Mouse (Mus musculus) frontal cortex, adult (tissue): Measurements from ENCODE around the gene Immp2l.
A peak's percentile ranks its signal among the peaks of the same experiment; 100 is the strongest.
"Not testable (repeated sequence)": the region's sequence is repeated elsewhere in the genome, so short reads cannot be mapped to it uniquely, and the experiment has no call there.

ENCODE experiments used
- ATAC-seq: cut with Nextera tagmentation; 2 replicates; pipeline ENCODE4 v1.9.2; 2017; ENCODE audit warnings: mild to moderate bottlenecking, moderate library complexity, mixed read lengths; ENCODE audit not compliant: low TSS enrichment

Gene Immp2l

DNA sequence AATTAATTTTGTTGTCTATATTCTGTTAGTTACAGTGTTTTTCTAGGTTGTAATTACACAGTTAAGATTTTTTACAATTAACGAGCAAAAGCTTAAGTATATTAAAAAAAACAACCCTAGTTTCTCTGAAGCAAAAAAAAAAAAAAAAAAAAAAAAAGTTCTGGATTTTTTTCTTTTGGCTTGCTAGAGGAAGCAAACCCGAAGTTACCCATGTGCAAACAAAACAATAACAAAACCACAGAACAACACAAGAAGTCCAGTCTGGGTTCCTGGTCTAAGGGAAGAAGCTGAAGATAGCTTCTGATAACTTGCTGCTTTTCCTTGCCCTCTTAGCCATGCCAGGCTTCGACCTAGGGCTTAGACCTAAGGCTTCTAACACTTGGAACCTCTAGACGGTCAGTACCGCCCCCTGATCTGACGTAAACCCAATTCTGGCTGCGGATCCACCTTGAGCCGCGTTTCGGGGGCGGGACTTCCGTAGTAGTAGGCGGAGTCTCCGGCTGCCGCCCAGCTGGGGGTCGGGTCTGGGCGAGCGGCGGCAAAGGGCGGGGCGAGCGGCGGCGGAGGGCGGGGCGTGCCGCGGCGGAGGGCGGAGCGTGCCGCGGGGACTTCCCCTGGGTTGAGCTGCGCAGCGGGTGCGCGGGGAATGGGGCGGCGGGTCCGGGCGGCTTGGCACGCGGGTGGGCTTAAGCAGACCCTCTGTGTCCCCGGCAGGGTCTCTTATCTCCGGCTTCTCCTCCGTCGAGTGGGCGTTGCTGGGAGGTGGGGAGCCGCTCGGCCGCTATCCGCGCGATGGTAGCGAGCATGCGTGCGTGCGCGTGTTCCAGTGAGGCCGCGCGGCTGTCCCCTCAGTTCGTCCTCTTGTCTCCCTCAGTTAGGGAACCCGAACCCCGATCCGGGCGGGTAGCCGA lies at the start of gene Immp2l:
Gene Immp2l (plus strand): TSS at position 580 of the 911 bp plus-strand sequence.
- peak; percentile 93 for ATAC-seq

DNA sequence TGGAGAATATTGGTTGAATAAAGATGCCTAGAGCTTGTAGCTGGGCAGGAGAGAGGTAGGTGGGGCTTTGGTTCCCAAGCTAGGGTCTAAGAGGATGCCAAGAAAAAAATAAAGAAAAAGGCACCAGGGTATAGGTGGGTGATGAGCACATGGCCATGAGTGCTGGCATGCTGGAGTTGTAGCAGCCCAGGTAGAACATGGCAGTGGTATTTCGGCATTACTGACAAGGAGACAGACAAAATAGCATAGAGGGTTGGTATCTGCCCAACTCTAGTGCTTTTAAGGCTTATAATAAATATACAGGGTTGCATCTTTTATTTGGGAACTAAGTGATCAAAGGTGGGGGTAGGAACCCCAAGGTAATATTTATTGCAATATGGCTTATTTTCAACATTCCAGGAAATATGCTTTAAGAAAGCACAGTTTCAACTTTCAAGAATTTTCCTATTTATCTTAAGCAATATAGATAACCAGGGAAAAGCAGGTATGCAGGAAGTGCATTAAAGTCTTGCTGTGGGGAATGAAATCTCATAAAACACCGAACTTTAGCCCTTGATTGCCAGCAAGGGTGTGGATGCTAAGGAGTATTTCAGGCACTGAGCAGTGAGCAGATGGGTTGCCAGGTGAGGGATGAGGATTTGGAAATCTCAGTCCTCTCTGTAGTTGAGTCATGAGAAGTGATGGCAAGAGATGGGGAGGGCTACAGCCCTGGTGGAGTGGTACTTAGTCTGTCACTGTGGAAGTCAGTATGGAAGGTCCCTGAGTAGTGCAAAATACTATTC lies 45.0 kb upstream of the Immp2l start:
- no peak for ATAC-seq

DNA sequence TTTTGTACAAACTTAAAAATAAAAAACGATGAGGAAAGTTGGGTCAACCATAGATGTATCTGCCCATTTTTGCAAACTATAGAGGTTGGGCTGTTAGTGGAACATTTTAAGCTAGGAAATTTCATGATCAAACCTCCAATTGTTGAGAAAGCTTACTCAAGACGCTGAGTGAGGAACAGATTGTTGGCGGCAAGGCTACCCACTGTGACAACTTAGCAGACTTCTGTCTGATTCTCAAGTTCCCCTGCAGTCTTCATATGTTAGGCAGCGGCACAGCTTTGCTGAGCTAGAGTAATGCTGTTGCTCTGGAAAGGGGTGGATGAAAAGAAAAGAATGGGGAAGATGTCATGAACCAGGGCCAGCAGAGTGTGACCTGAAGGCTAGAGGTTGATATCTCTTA lies 44.2 kb upstream of the Immp2l start:
- ATAC-seq: peak; percentile 47; the same call in 1 of the 2 replicates

GRCm38 (mm10) chr12:40980160-40980559 lies 43.7 kb upstream of the Immp2l start:
- no peak for ATAC-seq

- no peak for ATAC-seq
Measured at GRCm38 (mm10) chr12:40983021-40983420, 40.9 kb upstream of the Immp2l start.

- ATAC-seq: no peak
Measured at GRCm38 (mm10) chr12:40984735-40985134, 39.2 kb upstream of the Immp2l start.

DNA sequence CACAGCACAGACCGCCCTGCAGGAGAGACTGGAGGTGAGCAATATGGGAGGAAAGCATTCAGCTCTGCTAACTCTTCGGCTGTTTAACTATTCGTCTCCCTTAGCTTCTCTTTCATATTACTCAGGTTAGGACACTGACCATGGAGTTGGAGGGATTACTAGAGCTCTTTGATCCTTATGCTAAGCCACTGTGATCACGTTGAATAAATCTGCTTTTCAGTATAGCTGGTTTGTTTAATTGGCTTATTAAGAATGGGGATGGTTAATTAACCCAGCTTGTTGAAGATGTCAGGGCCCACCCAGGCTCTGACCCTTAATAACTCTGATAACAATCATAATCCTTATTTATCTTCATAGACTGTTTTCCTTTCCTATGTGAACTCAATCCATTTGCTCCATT lies 38.1 kb upstream of the Immp2l start:
- no peak for ATAC-seq

DNA sequence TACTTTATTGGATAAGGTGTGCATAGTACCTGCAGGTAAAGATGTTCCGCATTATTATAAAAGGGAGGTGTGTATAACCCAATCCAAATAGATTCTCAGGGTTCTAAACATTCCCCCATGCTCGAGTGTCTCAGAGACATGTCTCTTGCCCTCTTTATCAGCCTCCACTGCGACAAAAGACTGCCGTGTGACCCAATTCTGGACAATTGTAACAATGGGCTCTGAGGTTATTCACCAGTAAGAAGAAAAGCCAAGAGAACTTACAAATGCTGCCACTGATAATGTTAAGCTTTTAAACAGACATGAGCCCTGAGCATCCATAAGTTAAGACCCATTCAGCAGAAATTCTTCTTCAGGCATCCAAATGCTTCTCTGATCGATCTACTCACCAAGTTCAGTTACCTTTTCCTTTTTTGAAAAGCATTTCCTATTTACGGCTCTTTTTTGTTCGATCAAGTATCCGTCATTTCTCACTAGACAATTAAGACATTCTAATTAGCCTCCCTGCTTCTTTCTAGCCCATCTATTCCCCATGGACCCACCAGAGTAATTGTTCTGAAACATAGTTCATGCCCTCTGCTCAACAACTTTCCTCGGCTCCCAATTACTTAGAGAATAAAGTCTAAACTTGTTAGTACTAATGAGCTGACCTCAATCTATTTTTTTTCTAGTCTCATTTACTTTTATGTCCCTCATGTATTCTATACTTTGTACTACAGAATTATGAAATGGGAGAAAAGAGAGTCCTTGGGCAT lies 35.4 kb upstream of the Immp2l start:
- no peak for ATAC-seq

- no peak for ATAC-seq
Measured at GRCm38 (mm10) chr12:40991647-40992046, 32.2 kb upstream of the Immp2l start.

DNA sequence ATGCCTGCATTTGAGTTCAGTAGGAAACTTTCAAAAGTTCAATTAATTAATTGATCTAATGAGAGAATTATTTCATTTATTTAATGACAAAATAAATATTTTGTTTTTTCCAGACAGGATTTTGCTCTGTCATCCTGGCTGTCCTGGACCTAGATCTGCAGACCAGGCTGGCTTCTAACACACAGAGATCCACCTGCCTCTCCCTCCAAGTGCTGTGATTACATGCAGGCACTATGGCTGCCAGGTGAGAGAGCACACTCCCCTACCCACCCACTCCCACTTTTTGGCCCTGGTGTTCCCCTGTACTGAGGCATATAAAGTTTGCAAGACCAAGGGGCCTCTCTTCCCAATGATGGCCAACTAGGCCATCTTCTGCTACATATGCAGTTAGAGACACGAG lies 31.7 kb upstream of the Immp2l start:
- not testable (repeated sequence) for ATAC-seq

GRCm38 (mm10) chr12:40994846-40995245 lies 29.0 kb upstream of the Immp2l start:
- no peak for ATAC-seq

- no peak for ATAC-seq
Measured at GRCm38 (mm10) chr12:40995618-40996370, 28.1 kb upstream of the Immp2l start.

DNA sequence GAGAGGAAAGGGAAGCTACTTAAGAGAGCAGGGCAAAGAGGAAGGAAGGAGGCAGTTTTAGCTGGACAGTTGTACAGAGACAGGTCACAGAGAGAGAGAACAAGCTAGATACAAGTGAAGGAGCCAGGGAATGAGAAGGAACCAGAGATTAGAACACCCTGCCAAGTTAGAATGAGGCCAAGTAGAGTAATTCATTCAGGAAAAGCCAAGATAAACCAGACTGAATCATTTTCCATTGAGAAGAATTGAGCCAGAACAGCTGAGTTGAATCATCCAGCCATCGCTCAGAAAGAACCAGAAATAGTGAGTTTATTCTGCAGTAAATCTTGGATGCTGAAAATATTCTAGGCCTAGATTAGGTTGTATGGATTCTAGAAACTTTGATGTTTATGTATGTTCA lies 1.4 kb upstream of the Immp2l start:
- ATAC-seq: peak; percentile 36

DNA sequence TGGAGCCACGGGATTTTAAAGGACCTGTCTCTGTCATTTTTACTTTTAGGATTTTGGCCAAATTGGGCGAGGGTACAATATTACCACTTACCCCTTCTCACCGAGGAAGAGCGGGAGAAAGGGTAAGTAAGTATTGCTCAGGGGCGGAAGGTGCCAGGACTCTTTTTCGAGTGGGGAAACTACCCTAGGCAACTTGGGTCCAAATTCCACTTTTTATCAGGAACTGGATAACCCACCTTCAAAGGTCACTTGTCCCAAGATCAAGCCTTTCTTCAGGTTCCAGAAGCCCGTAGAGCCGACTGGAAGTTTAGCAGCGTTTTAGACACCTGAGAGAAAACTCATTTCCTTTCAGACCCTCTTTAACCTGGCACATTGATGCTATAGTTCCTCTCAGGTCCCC lies 622 bp downstream of the Immp2l start:
- no peak for ATAC-seq

- ATAC-seq: no peak
Measured at GRCm38 (mm10) chr12:41027485-41027884, 3.6 kb downstream of the Immp2l start.

DNA sequence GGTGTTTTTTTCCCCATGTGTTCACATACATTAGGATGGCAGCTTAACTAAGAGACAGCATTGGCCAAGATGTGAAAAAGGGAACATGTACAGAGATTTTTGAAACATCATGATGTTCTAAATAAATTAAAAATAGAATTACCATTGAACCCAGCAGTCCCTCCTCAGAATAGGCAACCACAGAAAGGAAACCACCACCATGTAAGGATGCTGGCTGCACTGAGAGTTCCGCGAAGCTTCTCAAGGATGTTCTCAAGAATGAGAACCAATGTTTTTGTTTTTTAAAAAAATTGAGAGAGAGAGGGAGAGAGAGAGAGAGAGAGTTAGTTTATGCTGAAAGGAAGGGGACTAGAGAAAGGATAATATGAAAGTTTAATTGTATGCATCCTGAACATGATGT lies 7.2 kb downstream of the Immp2l start:
- no peak for ATAC-seq

DNA sequence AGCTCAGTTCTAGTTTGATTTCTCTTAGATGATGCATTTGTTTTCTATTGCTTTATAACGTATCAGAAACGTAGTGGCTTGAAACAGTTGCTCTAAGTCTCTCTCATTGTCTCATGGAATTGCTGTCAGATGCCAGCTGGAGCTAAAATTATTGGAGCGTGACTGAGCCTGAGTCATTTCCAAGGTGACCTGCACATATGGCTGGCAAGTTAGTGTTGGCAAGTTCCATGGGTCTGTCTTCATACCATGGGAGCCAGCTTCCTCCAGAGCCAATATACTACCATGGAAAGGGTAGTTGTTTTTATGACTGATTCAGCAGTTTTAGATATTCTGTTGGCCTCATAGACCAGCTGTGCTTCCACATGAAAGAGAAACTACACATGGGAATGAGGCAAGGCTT lies 9.3 kb downstream of the Immp2l start:
- ATAC-seq: no peak

DNA sequence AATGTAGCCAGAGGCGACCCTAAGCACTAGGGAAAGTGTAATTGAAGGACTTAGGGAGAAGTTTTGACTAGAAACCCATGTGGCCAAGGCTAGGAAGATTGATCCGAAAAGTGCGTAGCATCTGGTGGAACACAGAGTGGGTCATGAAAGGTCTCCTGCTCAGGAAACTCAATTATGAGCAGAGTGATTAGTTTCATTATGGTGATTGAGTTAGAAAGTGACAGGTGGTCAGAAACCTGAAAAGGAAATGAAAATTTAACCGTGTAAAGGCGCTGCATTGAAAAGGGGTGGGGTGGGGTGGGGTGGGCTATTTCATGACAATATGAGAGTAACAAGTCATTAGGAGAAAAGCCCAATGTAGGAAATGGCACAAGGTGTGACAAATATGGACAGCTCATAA lies 15.9 kb downstream of the Immp2l start:
- ATAC-seq: no peak

DNA sequence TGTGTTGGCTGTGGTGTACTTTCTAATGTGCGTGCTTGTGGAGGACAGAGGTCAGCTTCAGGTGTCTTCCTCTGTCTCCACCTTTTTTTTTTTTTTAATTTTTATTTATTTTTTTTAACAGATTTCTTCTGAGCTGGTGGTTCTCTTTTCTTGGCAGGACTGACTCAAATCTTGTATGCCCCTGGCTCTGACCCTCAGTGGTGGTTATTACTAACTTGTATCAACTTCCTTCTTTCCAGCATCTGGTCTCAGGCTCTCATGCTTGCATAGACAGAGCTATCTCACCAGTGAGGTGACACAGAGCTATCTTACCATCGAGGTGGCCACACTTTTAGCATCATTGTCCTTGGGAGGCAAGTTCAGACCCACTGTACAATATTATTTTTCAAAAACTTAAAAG lies 17.8 kb downstream of the Immp2l start:
- no peak for ATAC-seq

GRCm38 (mm10) chr12:41044493-41045132 lies 20.7 kb downstream of the Immp2l start:
- ATAC-seq: no peak
